Mouse (Mus musculus): ENCODE measurements around the gene Hbp1. TPM values are rescaled to one million over a fixed set of nuclear protein-coding genes. Genes with fewer than 3 reads are reported as not detected.

Gene Hbp1
- polyA plus RNA-seq, 1 experiment from 2014 or later, result 63.3 TPM

DNA sequence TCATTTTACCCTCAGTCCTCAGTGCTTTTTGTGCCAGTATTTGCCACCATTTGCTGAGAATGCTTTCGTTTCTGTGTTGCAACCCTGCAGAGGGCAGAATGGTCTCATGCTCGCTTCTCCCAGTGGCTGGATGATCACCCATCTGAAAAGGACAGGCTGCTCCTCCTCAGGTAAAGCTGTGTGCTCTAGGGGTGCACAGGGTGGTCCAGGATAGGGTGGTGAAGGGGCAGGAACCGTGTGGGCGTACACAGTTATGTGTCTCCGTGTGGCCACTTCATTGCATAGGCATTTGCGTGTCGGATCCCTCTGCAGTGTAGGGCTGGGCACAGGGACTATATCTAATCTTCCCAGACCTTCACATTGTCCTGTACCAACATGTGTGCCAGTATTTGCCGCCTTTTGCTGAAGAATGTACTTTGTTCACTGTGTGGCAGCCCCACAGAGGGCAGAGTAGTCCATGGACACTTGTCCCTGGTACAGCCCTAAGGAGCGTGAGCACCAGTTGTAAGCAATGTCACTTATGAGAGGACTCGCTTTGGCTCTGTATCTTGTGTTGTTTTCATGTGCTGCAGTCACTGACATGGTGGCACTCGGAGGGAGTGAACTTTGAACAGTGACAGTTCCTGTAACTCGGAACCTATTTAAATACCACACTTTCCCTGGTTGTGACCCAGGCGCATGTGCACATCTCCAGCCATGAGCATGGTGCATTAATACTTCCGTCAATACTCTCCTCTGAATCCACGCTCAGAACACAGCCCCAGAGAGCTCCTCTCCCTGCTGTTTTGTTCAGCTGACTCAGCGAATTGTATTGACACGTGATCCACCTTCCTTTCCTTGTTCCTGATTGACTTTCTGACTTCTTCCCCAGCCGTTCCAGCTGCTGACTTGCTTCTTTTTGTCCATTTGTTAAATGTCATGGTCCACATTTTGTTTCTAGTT lies 29.6 kb downstream of the Hbp1 start:
- 67% methylated on average over 18 of the region's 18 CpGs for WGBS
- ATAC-seq, result peak; percentile 81
- Histone ChIP-seq H3K4me2 (replicated peaks; ENCODE audit: low read depth) (no peak overlapping the region; the same call in 1 of the 2 replicates), H3K9ac (ENCODE audit: low read depth, low read length) (no peak overlapping the region), H3K27me3 (replicated peaks; ENCODE audit: control insufficient read depth, insufficient read depth, low read length) (no peaks in the 10 kb centered on the region), H3K4me3 (ENCODE audit: low read depth, low read length) (no peak overlapping the region), H3K9me3 (ENCODE audit: control insufficient read depth) (no peaks in the 10 kb centered on the region), H3K36me3 (ENCODE audit: control insufficient read depth, insufficient read depth) (peaks cover 19% of the 10 kb centered on the region), H3K4me1 (replicated peaks; ENCODE audit: control insufficient read depth, insufficient read depth, low read length) (no peaks in the 10 kb centered on the region), H3K27ac (ENCODE audit: low read depth, low read length) (peak overlapping the region; percentile 22; the same call in 1 of the 2 replicates)
- no peak for TF ChIP-seq CTCF (IDR thresholded peaks at IDR 0.05; ENCODE audit: low read depth)

DNA sequence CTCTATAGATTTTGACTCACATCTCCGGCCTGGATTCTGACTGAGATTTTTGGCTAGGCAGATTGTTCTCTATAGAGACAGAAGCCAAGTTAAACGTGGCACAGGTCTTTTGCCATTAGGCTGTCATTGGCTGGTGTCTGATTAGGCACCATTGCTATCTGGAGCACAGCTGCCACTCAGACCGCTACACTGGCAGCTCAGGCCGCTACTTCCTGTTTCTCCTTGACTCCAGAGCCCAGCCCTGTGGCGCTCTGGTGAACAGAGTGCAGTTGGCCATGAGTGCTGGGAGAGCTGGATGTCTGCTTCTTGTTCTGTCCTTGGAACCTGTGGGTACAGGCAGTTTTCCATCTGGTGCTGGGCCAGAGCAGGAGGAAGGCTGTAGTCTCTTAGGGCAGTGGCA lies 33.1 kb downstream of the Hbp1 start:
- H3K36me3 ChIP-seq (ENCODE audit: control insufficient read depth, insufficient read depth), result peaks cover 8% of the 10 kb centered on the region; the same call in 1 of the 2 replicates
- H3K9ac ChIP-seq (ENCODE audit: low read depth, low read length), result no peak overlapping the region
- 79% methylated on average over 5 of the region's 5 CpGs for WGBS
- H3K4me1 ChIP-seq (replicated peaks; ENCODE audit: control insufficient read depth, insufficient read depth, low read length), result no peaks in the 10 kb centered on the region; the same call in 1 of the 2 replicates
- H3K27me3 ChIP-seq (replicated peaks; ENCODE audit: control insufficient read depth, insufficient read depth, low read length), result no peaks in the 10 kb centered on the region
- no peak overlapping the region for H3K4me3 ChIP-seq (ENCODE audit: low read depth, low read length)
- H3K9me3 ChIP-seq (ENCODE audit: control insufficient read depth), result no peaks in the 10 kb centered on the region
- no peak for TF ChIP-seq CTCF (IDR thresholded peaks at IDR 0.05; ENCODE audit: low read depth)
- H3K4me2 ChIP-seq (replicated peaks; ENCODE audit: low read depth), result no peak overlapping the region
- ATAC-seq, result no peak
- H3K27ac ChIP-seq (ENCODE audit: low read depth, low read length), result no peak overlapping the region

DNA sequence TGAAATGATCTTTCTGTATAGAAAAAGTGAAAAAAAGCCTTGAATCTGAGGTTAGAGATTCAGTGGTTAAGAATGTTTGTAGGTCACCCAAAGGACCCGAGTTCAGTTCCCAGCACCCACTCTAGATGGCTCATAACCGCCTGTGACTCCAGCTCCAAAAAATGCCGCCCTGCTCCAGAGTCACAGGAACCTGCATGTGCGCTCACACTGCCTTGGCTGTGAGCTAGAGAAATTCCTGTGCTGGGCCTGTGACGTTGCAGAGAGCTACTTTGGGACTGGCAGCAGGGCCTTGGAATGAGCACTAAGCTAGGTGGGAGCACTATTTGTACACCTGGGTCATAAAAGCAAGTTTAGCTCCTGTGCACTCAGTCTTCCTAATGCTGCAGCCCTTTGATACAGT lies 33.6 kb downstream of the Hbp1 start:
- Histone ChIP-seq H3K27me3 (replicated peaks; ENCODE audit: control insufficient read depth, insufficient read depth, low read length) (no peaks in the 10 kb centered on the region), H3K4me3 (ENCODE audit: low read depth, low read length) (no peak overlapping the region), H3K36me3 (ENCODE audit: control insufficient read depth, insufficient read depth) (peaks cover 8% of the 10 kb centered on the region; the same call in 1 of the 2 replicates), H3K4me1 (replicated peaks; ENCODE audit: control insufficient read depth, insufficient read depth, low read length) (no peaks in the 10 kb centered on the region; the same call in 1 of the 2 replicates), H3K4me2 (replicated peaks; ENCODE audit: low read depth) (no peak overlapping the region), H3K27ac (ENCODE audit: low read depth, low read length) (no peak overlapping the region), H3K9me3 (ENCODE audit: control insufficient read depth) (no peaks in the 10 kb centered on the region), H3K9ac (ENCODE audit: low read depth, low read length) (no peak overlapping the region)
- TF ChIP-seq CTCF (IDR thresholded peaks at IDR 0.05; ENCODE audit: low read depth), result no peak
- no peak for ATAC-seq
- 91% methylated on average over 5 of the region's 5 CpGs for WGBS

GRCm38 (mm10) chr12:31913614-31914013 lies 36.7 kb downstream of the Hbp1 start:
- Histone ChIP-seq H3K36me3 (ENCODE audit: control insufficient read depth, insufficient read depth) (no peaks in the 10 kb centered on the region), H3K4me2 (replicated peaks; ENCODE audit: low read depth) (no peak overlapping the region), H3K27ac (ENCODE audit: low read depth, low read length) (no peak overlapping the region), H3K9me3 (ENCODE audit: control insufficient read depth) (no peaks in the 10 kb centered on the region), H3K4me3 (ENCODE audit: low read depth, low read length) (no peak overlapping the region), H3K27me3 (replicated peaks; ENCODE audit: control insufficient read depth, insufficient read depth, low read length) (no peaks in the 10 kb centered on the region), H3K4me1 (replicated peaks; ENCODE audit: control insufficient read depth, insufficient read depth, low read length) (no peaks in the 10 kb centered on the region; the same call in 1 of the 2 replicates), H3K9ac (ENCODE audit: low read depth, low read length) (no peak overlapping the region)
- TF ChIP-seq CTCF (IDR thresholded peaks at IDR 0.05; ENCODE audit: low read depth), result no peak
- no peak for ATAC-seq
- 63% methylated on average over 4 of the region's 4 CpGs for WGBS

GRCm38 (mm10) chr12:31912966-31913551 lies 37.3 kb downstream of the Hbp1 start:
- no peak for TF ChIP-seq CTCF (IDR thresholded peaks at IDR 0.05; ENCODE audit: low read depth)
- Histone ChIP-seq H3K36me3 (ENCODE audit: control insufficient read depth, insufficient read depth) (no peaks in the 10 kb centered on the region), H3K27me3 (replicated peaks; ENCODE audit: control insufficient read depth, insufficient read depth, low read length) (no peaks in the 10 kb centered on the region), H3K9me3 (ENCODE audit: control insufficient read depth) (no peaks in the 10 kb centered on the region), H3K4me3 (ENCODE audit: low read depth, low read length) (no peak overlapping the region), H3K4me1 (replicated peaks; ENCODE audit: control insufficient read depth, insufficient read depth, low read length) (no peaks in the 10 kb centered on the region; the same call in 1 of the 2 replicates), H3K27ac (ENCODE audit: low read depth, low read length) (no peak overlapping the region), H3K4me2 (replicated peaks; ENCODE audit: low read depth) (no peak overlapping the region), H3K9ac (ENCODE audit: low read depth, low read length) (no peak overlapping the region)
- no peak for ATAC-seq
- 68% methylated on average over 6 of the region's 6 CpGs for WGBS

GRCm38 (mm10) chr12:31907436-31907835 lies 42.9 kb downstream of the Hbp1 start:
- Histone ChIP-seq H3K4me1 (replicated peaks; ENCODE audit: control insufficient read depth, insufficient read depth, low read length) (no peaks in the 10 kb centered on the region), H3K27ac (ENCODE audit: low read depth, low read length) (no peak overlapping the region), H3K27me3 (replicated peaks; ENCODE audit: control insufficient read depth, insufficient read depth, low read length) (no peaks in the 10 kb centered on the region), H3K36me3 (ENCODE audit: control insufficient read depth, insufficient read depth) (peaks cover 3% of the 10 kb centered on the region; the same call in 1 of the 2 replicates), H3K4me2 (replicated peaks; ENCODE audit: low read depth) (no peak overlapping the region), H3K4me3 (ENCODE audit: low read depth, low read length) (no peak overlapping the region), H3K9me3 (ENCODE audit: control insufficient read depth) (no peaks in the 10 kb centered on the region), H3K9ac (ENCODE audit: low read depth, low read length) (no peak overlapping the region)
- WGBS, result 91% methylated on average over 2 of the region's 2 CpGs
- TF ChIP-seq CTCF (IDR thresholded peaks at IDR 0.05; ENCODE audit: low read depth), result no peak
- ATAC-seq, result no peak

Measured in intestine, postnatal 0 days (tissue).